Mouse (Mus musculus) bone marrow, adult 2 months (tissue): ENCODE measurements around the gene Stim1.

Experiments used
- CTCF ChIP-seq: fragments of 200-500 bp; IDR thresholded peaks from 2 replicates; pipeline ENCODE4 v1.5.1; 2011; ENCODE audit warnings: low read length, control low read depth; ENCODE audit not compliant: control insufficient read depth, insufficient read depth
- POLR2A ChIP-seq: fragments of 200-500 bp; IDR thresholded peaks from 2 replicates; pipeline ENCODE4 v1.6.1; 2011; ENCODE audit warnings: low read depth, mild to moderate bottlenecking, control low read depth, low read length, borderline replicate concordance; ENCODE audit not compliant: control insufficient read depth

- TF ChIP-seq CTCF (peak; percentile 34; the same call in 1 of the 2 replicates), POLR2A (no peak)
Measured at GRCm38 (mm10) chr7:102263020-102263419, 4.6 kb upstream of the Stim1 start.
